Mouse (Mus musculus): ENCODE data around the gene Mapk1ip1l.

DNA sequence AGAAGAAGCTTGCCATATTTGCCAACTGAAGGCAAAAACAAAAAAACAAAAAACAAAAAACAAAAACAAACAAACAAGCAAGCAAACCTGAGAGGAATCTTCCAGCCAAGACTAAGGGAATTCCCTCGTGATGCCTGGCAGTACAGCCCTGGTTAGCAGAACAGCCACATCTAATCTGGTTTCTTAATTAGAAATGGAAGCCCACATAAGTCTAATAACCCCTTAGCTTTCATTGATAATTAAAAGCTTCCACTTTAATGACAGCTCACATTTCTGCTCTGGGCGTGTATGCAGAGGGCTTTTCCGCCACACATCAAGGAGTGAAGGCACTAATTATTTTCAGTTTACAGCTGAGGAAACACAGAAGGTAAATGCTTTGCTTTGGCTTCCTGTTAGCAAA lies 37.2 kb downstream of the Mapk1ip1l start:
- TF ChIP-seq CTCF (IDR thresholded peaks at IDR 0.05; ENCODE audit: low read depth) (no peak), EP300 (IDR thresholded peaks at IDR 0.05; ENCODE audit: low read depth) (no peak)

Data from liver, embryonic 14.5 days (tissue).